Mouse (Mus musculus): Measurements from ENCODE around the gene Strip2. TPM values are rescaled to one million over a fixed set of nuclear protein-coding genes. Genes with fewer than 3 reads are reported as not detected.

Strip2 gene
- total and polyA plus RNA-seq, 3 experiments: 0.12 to 0.39 TPM; not detected in 1

- Histone ChIP-seq H3K27ac (ENCODE audit: control insufficient read depth, low read depth, low read length) (no peak overlapping the region), H3K9ac (ENCODE audit: control insufficient read depth, low read depth, low read length, poor library complexity, severe bottlenecking) (no peak overlapping the region), H3K9me3 (replicated peaks; ENCODE audit: insufficient read depth, low read length) (no peaks in the 10 kb centered on the region), H3K4me3 (ENCODE audit: control insufficient read depth in 1 of 2, insufficient read depth in 1 of 2, low read depth in 2 of 2, low read length in 2 of 2) (no peak overlapping the region), H3K27me3 (ENCODE audit: control insufficient read depth in 1 of 2, insufficient read depth in 2 of 2, low read length in 2 of 2) (no peaks in the 10 kb centered on the region), H3K36me3 (ENCODE audit: control insufficient read depth in 1 of 2, insufficient read depth in 2 of 2, low read length in 2 of 2) (no peaks in the 10 kb centered on the region), H3K4me1 (ENCODE audit: control insufficient read depth in 1 of 2, insufficient read depth in 2 of 2, low read length in 2 of 2) (no peaks in the 10 kb centered on the region), H3K79me2 (ENCODE audit: control insufficient read depth, insufficient read depth, low read length, poor library complexity) (no peaks in the 10 kb centered on the region)
- DNase-seq (ENCODE audit: low read depth, low spot score): peak; percentile 53
- TF ChIP-seq MXI1 (IDR thresholded peaks at IDR 0.05; ENCODE audit: low read depth, low read length): no peak
- no peak for TF ChIP-seq USF2 (IDR thresholded peaks at IDR 0.05; ENCODE audit: borderline replicate concordance in 1 of 2, insufficient read depth in 1 of 2, low read depth in 1 of 2, low read length in 2 of 2)
- TF ChIP-seq CTCF (IDR thresholded peaks at IDR 0.05 in 2 of 3, conservative IDR thresholded peaks at IDR 0.05 in 1 of 3; ENCODE audit: control insufficient read depth in 1 of 3, insufficient read depth in 1 of 3, low read depth in 2 of 3, low read length in 3 of 3, poor library complexity in 1 of 3, severe bottlenecking in 1 of 3): peak; percentile 41 to 63 (median 44)
- TF ChIP-seq POLR2A (IDR thresholded peaks at IDR 0.05; ENCODE audit: control insufficient read depth in 1 of 2, insufficient read depth in 1 of 2, low read depth in 1 of 2, low read length in 2 of 2, poor library complexity in 1 of 2): no peak
- TF ChIP-seq MYC (IDR thresholded peaks at IDR 0.05; ENCODE audit: low read depth, low read length): no peak
- no peak for TF ChIP-seq ZNF384 (IDR thresholded peaks at IDR 0.05; ENCODE audit: low read depth, low read length)
- TF ChIP-seq GATA1 (IDR thresholded peaks at IDR 0.05; ENCODE audit: low read depth, low read length): no peak
- peak; percentile 46 for TF ChIP-seq RAD21 (IDR thresholded peaks at IDR 0.05; ENCODE audit: low read depth, low read length)
- no peak for TF ChIP-seq TBP (IDR thresholded peaks at IDR 0.05; ENCODE audit: low read depth, low read length)
- TF ChIP-seq ZKSCAN1 (IDR thresholded peaks at IDR 0.05; ENCODE audit: low read depth, low read length): no peak
- TF ChIP-seq CHD2 (IDR thresholded peaks at IDR 0.05; ENCODE audit: low read length): no peak
- TF ChIP-seq ETS1 (IDR thresholded peaks at IDR 0.05; ENCODE audit: low read depth, low read length): no peak
- TF ChIP-seq SMC3 (IDR thresholded peaks at IDR 0.05; ENCODE audit: low read depth, low read length): peak; percentile 74
- TF ChIP-seq GABPA (IDR thresholded peaks at IDR 0.05; ENCODE audit: low read depth, low read length): no peak
- peak; percentile 60 for TF ChIP-seq ZC3H11A (IDR thresholded peaks at IDR 0.05; ENCODE audit: low read depth, low read length)
- no peak for TF ChIP-seq TCF12 (IDR thresholded peaks at IDR 0.05; ENCODE audit: low read depth, low read length)
- no peak for TF ChIP-seq USF1 (IDR thresholded peaks at IDR 0.05; ENCODE audit: low read depth, low read length)
Measured at GRCm38 (mm10) chr6:29974836-29975235, 58.0 kb downstream of the Strip2 start.

- Histone ChIP-seq H3K9ac (ENCODE audit: control insufficient read depth, low read depth, low read length, poor library complexity, severe bottlenecking) (no peak overlapping the region), H3K79me2 (ENCODE audit: control insufficient read depth, insufficient read depth, low read length, poor library complexity) (no peaks in the 10 kb centered on the region)
- TF ChIP-seq CTCF (IDR thresholded peaks at IDR 0.05 in 2 of 3, conservative IDR thresholded peaks at IDR 0.05 in 1 of 3; ENCODE audit: control insufficient read depth in 1 of 3, insufficient read depth in 1 of 3, low read depth in 2 of 3, low read length in 3 of 3, poor library complexity in 1 of 3, severe bottlenecking in 1 of 3) (no peak), POLR2AphosphoS2 (IDR thresholded peaks at IDR 0.05; ENCODE audit: low read length) (no peak), MEF2A (IDR thresholded peaks at IDR 0.05; ENCODE audit: extremely low read depth, insufficient replicate concordance, low read depth, low read length, poor library complexity, severe bottlenecking) (no peak), TCF12 (IDR thresholded peaks at IDR 0.05; ENCODE audit: low read depth, low read length) (no peak), ZNF384 (IDR thresholded peaks at IDR 0.05; ENCODE audit: low read depth, low read length) (no peak), NRF1 (IDR thresholded peaks at IDR 0.05; ENCODE audit: insufficient read depth, low read depth, low read length, poor library complexity, severe bottlenecking) (no peak), USF1 (IDR thresholded peaks at IDR 0.05; ENCODE audit: low read depth, low read length) (no peak), NELFE (IDR thresholded peaks at IDR 0.05; ENCODE audit: low read depth, low read length) (no peak), ZMIZ1 (IDR thresholded peaks at IDR 0.05; ENCODE audit: low read depth, low read length) (no peak)
Measured at GRCm38 (mm10) chr6:29980461-29980860, 63.6 kb downstream of the Strip2 start.

More at GRCm38 (mm10) chr6:29980461-29980860, 63.6 kb downstream of the Strip2 start:
- Histone ChIP-seq H3K4me3 (ENCODE audit: control insufficient read depth in 1 of 2, insufficient read depth in 1 of 2, low read depth in 2 of 2, low read length in 2 of 2) (no peak overlapping the region), H3K9me3 (replicated peaks; ENCODE audit: insufficient read depth, low read length) (no peaks in the 10 kb centered on the region), H3K36me3 (ENCODE audit: control insufficient read depth in 1 of 2, insufficient read depth in 2 of 2, low read length in 2 of 2) (no peaks in the 10 kb centered on the region), H3K27ac (ENCODE audit: control insufficient read depth, low read depth, low read length) (no peak overlapping the region), H3K27me3 (ENCODE audit: control insufficient read depth in 1 of 2, insufficient read depth in 2 of 2, low read length in 2 of 2) (no peaks in the 10 kb centered on the region), H3K4me1 (ENCODE audit: control insufficient read depth in 1 of 2, insufficient read depth in 2 of 2, low read length in 2 of 2) (no peaks in the 10 kb centered on the region)
- DNase-seq (ENCODE audit: low read depth, low spot score): no peak
